ENCODE assay signal across 7 mouse cellular contexts in the genomic region with DNA sequence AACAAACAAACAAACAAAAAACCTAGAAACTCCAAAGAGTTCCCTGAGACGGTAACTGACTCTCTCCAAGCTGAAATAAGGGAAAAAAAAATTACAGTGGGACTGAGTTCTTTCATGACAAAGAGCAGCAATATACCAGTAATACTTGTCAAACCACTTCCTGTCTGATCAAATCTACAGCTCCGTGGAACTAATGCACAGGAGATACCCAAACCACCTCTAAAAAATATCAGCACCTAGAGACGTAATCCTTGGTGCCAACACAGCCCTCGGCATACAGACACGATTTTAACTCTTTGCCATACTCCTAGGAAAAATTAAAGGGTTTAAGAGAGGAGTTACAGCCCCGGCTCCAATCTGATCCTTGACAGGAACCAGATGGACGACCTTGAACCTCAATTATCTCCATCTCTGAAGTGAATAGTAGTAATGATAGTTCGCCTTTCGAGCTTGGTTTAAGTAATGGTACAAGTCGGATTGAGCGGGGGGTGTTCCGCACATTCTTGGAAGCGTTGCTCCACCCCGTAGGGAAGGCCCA. TPM values are rescaled to one million over a fixed set of nuclear protein-coding genes. Genes with fewer than 3 reads are reported as not detected.
DNase-seq lines count a peak whose midpoint lies in the region; ATAC-seq lines count a peak whose summit lies in the region.

No protein-coding gene starts in this region.

- H3K4me2 ChIP-seq in liver, embryonic 11.5 days = peak overlapping the region; percentile 90

- H3K9me3 ChIP-seq in liver, embryonic 11.5 days (ENCODE audit: control insufficient read depth, low read length) = no peaks in the 10 kb centered on the region

- H3K27ac ChIP-seq in liver, embryonic 11.5 days (ENCODE audit: low read depth, low read length) = peak overlapping the region; percentile 99

- 5% methylated on average over 14 of the region's 14 CpGs for WGBS in liver, embryonic 11.5 days

- peaks cover 17% of the 10 kb centered on the region for H3K36me3 ChIP-seq in liver, embryonic 11.5 days (ENCODE audit: control insufficient read depth, insufficient read depth, low read length)

- ATAC-seq in erythroid progenitor cell, adult 5-6 weeks (replicated peaks; ENCODE audit: low FRiP score, poor library complexity, severe bottlenecking) = peak; percentile 10; the same call in 1 of the 2 replicates
- no peak for ATAC-seq in liver, embryonic 11.5 days (replicated peaks; ENCODE audit: low FRiP score)

- peak overlapping the region; percentile 86 for H3K4me3 ChIP-seq in liver, embryonic 11.5 days (ENCODE audit: low read depth, low read length)

- H3K27me3 ChIP-seq in liver, embryonic 11.5 days (replicated peaks; ENCODE audit: control insufficient read depth, insufficient read depth, low read length) = no peaks in the 10 kb centered on the region

- H3K9ac ChIP-seq in liver, embryonic 11.5 days (ENCODE audit: low read depth, low read length) = peak overlapping the region; percentile 98

- DNase-seq in thymus, postnatal 0 days (ENCODE audit: low spot score) = peak; percentile 33
- DNase-seq in thymus, postnatal 36 days = no peak
- no peak for DNase-seq in liver, embryonic 11.5 days (ENCODE audit: low spot score)
- no peak for DNase-seq in frontal cortex, postnatal 36 days (ENCODE audit: low spot score in 2 of 2)
- no peak for DNase-seq in frontal cortex, postnatal 10 days (ENCODE audit: low spot score in 2 of 2)
- no peak for DNase-seq in retina, embryonic 14.5 days (ENCODE audit: low spot score)

- H3K4me1 ChIP-seq in liver, embryonic 11.5 days (replicated peaks; ENCODE audit: control insufficient read depth, insufficient read depth, low read length) = peaks cover 11% of the 10 kb centered on the region

RNA-seq across cellular contexts. Expression of a gene that starts 11.4 kb away (rescaled TPM):
- 1.7 and 1.9 TPM in 2 replicates for polyA plus RNA-seq in thymus, postnatal 0 days (2015; fragmentation: Nextera tagmentation; extraction: Ambion mirVana)
- 4.6 and 9.0 TPM in 2 replicates for total RNA-seq in erythroid progenitor cell, adult 5-6 weeks (2015; ENCODE audit: low replicate concordance)
- 1.2 and 4.0 TPM in 2 replicates for total RNA-seq in erythroid progenitor cell, adult 5-6 weeks (2017; ENCODE audit: low replicate concordance)
- 1.1 and 1.3 TPM in 2 replicates for polyA plus RNA-seq in liver, embryonic 11.5 days (2014; fragmentation: Nextera tagmentation; extraction: Ambion mirVana)

RNA-seq across cellular contexts. Expression of a gene that starts 15.8 kb away (rescaled TPM):
- 12.2 and 24.5 TPM in 2 replicates for polyA plus RNA-seq in thymus, postnatal 0 days (2015; fragmentation: Nextera tagmentation; extraction: Ambion mirVana)
- total RNA-seq in erythroid progenitor cell, adult 5-6 weeks (2015; ENCODE audit: low replicate concordance) = 34.8 and 64.5 TPM in 2 replicates
- total RNA-seq in erythroid progenitor cell, adult 5-6 weeks (2017; ENCODE audit: low replicate concordance) = 24.8 and 28.7 TPM in 2 replicates
- polyA plus RNA-seq in liver, embryonic 11.5 days (2014; fragmentation: Nextera tagmentation; extraction: Ambion mirVana) = 20.0 and 23.5 TPM in 2 replicates

RNA-seq across cellular contexts. Expression of a gene that starts 15.9 kb away (rescaled TPM):
- polyA plus RNA-seq in thymus, postnatal 0 days (2015; fragmentation: Nextera tagmentation; extraction: Ambion mirVana) = 55.7 and 57.4 TPM in 2 replicates
- 28.1 and 48.6 TPM in 2 replicates for total RNA-seq in erythroid progenitor cell, adult 5-6 weeks (2015; ENCODE audit: low replicate concordance)
- total RNA-seq in erythroid progenitor cell, adult 5-6 weeks (2017; ENCODE audit: low replicate concordance) = 35.8 and 43.4 TPM in 2 replicates
- polyA plus RNA-seq in liver, embryonic 11.5 days (2014; fragmentation: Nextera tagmentation; extraction: Ambion mirVana) = 119 and 123 TPM in 2 replicates

RNA-seq across cellular contexts. Expression of a gene that starts 19.4 kb away (rescaled TPM):
- 0.18 TPM in 1 of 2 replicates, not detected in the other for polyA plus RNA-seq in thymus, postnatal 0 days (2015; fragmentation: Nextera tagmentation; extraction: Ambion mirVana)
- total RNA-seq in erythroid progenitor cell, adult 5-6 weeks (2015; ENCODE audit: low replicate concordance) = not detected in 2 replicates
- total RNA-seq in erythroid progenitor cell, adult 5-6 weeks (2017; ENCODE audit: low replicate concordance) = 2.1 TPM in 1 of 2 replicates, not detected in the other
- 0.25 and 0.26 TPM in 2 replicates for polyA plus RNA-seq in liver, embryonic 11.5 days (2014; fragmentation: Nextera tagmentation; extraction: Ambion mirVana)

RNA-seq across cellular contexts. Expression of a gene that starts 24.6 kb away (rescaled TPM):
- polyA plus RNA-seq in thymus, postnatal 0 days (2015; fragmentation: Nextera tagmentation; extraction: Ambion mirVana) = 18.6 and 19.2 TPM in 2 replicates
- total RNA-seq in erythroid progenitor cell, adult 5-6 weeks (2015; ENCODE audit: low replicate concordance) = 6.5 and 27.7 TPM in 2 replicates
- 16.8 and 20.5 TPM in 2 replicates for total RNA-seq in erythroid progenitor cell, adult 5-6 weeks (2017; ENCODE audit: low replicate concordance)
- 22.3 TPM in 2 replicates for polyA plus RNA-seq in liver, embryonic 11.5 days (2014; fragmentation: Nextera tagmentation; extraction: Ambion mirVana)
